Mouse (Mus musculus) kidney, postnatal 0 days (tissue): Measurements from ENCODE around the gene Dysf. TPM values are rescaled to one million over a fixed set of nuclear protein-coding genes. Genes with fewer than 3 reads are reported as not detected.

Experiments
- ATAC-seq: fragments of 200-750 bp; cut with Nextera tagmentation; replicated peaks from 2 replicates; pipeline ENCODE4 v1.8.0; 2017; ENCODE audit warnings: low read depth, moderate number of reproducible peaks, moderate TSS enrichment, moderate library complexity; ENCODE audit not compliant: low FRiP score
- DNase-seq: peaks from one replicate; pipeline ENCODE4 v3.0.0-alpha.2; 2016; ENCODE audit warnings: low spot score
- H3K27ac ChIP-seq: fragments of 300-500 bp; sonication (generic); 2 replicates; pipeline ENCODE4 v1.5.1; 2014; ENCODE audit warnings: mild to moderate bottlenecking
- H3K27me3 ChIP-seq: fragments of 300-500 bp; sonication (generic); 2 replicates; pipeline ENCODE4 v1.6.1; 2014; ENCODE audit warnings: low read length, mixed read lengths; ENCODE audit not compliant: insufficient read depth
- H3K36me3 ChIP-seq: fragments of 300-500 bp; sonication (generic); 2 replicates; pipeline ENCODE4 v1.6.1; 2014; ENCODE audit warnings: low read length, mixed read lengths; ENCODE audit not compliant: insufficient read depth
- H3K4me1 ChIP-seq: fragments of 300-500 bp; sonication (generic); replicated peaks from 2 replicates; pipeline ENCODE4 v1.6.1; 2014; ENCODE audit warnings: antibody characterized with exemption, low read length, mixed read lengths; ENCODE audit not compliant: insufficient read depth
- H3K4me2 ChIP-seq: fragments of 300-500 bp; sonication (generic); 2 replicates; pipeline ENCODE4 v1.6.1; 2014; ENCODE audit warnings: mild to moderate bottlenecking, low read length, moderate library complexity, mixed read lengths
- H3K4me3 ChIP-seq: fragments of 300-500 bp; sonication (generic); replicated peaks from 2 replicates; pipeline ENCODE4 v1.5.1; 2014; ENCODE audit warnings: low read depth, low read length
- H3K9ac ChIP-seq: fragments of 300-500 bp; sonication (generic); 2 replicates; pipeline ENCODE4 v1.6.1; 2014; ENCODE audit warnings: low read depth, low read length
- H3K9me3 ChIP-seq: fragments of 300-500 bp; sonication (generic); replicated peaks from 2 replicates; pipeline ENCODE4 v1.6.1; 2016; ENCODE audit warnings: low read length, inconsistent platforms, mixed read lengths
- CTCF ChIP-seq: IDR thresholded peaks from 2 replicates; pipeline ENCODE4 v1.5.1; 2016; ENCODE audit warnings: antibody characterized with exemption, low read depth, mild to moderate bottlenecking, moderate library complexity
- WGBS: fragments of 180-500 bp; shearing (Covaris S2); extraction: QIAGEN DNeasy Blood & Tissue Kit; methylation state at CpG from one replicate; pipeline ENCODE4 v1.1.7; 2014; 5-methylcytosine and 5-hydroxymethylcytosine counted together
- polyA plus RNA-seq: library from polyadenylated mRNA; unstranded; fragments of >200 nt; fragmentation: Nextera tagmentation; extraction: Ambion mirVana; gene quantifications from 2 replicates; pipeline ENCODE4 v1.2.1, GENCODE M21; 2015

Dysf gene
- polyA plus RNA-seq, 1 experiment from 2014 or later = 12.0 TPM

DNA sequence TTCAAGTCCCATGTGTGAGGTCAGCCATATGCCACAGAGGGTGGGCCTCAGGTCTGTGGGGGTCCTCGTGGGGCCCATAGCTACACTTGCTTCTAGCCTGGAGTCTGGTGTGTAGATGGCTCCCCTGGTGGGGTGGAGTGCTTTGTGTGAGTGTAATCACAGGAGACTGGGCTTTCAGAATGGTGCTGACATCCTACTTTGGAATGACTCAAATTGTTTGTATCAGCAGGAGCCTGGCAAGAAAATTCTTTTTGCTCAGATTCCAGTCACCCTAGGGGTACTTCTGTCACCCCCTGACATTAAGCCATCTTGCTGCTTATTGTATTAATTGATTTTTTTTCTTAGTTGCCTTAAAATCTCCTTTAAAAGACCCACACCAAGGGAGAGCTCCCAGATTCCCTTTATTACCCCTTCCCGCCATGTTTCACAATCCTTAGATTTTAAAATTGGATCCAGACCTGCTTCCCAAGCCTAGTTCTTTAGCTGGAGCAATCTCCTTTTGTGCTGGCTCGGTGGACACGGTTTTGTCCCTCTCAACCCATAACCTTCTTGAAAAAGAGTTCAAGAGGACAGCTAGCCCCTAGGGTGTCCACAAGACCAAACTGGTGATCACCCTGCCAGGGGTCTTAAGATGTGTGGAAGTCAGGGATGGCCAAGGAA, 237.8 kb downstream of the Dysf start:
- H3K9ac ChIP-seq = no peak overlapping the region
- no peak overlapping the region for H3K4me2 ChIP-seq
- H3K9me3 ChIP-seq = no peaks in the 10 kb centered on the region
- no peak overlapping the region for H3K4me3 ChIP-seq
- DNase-seq (no peak), ATAC-seq (no peak)
- no peaks in the 10 kb centered on the region for H3K27me3 ChIP-seq
- H3K4me1 ChIP-seq = no peaks in the 10 kb centered on the region
- no peak overlapping the region for H3K27ac ChIP-seq
- 81% methylated on average over 4 of the region's 4 CpGs for WGBS
- TF ChIP-seq CTCF = no peak
- H3K36me3 ChIP-seq = no peaks in the 10 kb centered on the region

DNA sequence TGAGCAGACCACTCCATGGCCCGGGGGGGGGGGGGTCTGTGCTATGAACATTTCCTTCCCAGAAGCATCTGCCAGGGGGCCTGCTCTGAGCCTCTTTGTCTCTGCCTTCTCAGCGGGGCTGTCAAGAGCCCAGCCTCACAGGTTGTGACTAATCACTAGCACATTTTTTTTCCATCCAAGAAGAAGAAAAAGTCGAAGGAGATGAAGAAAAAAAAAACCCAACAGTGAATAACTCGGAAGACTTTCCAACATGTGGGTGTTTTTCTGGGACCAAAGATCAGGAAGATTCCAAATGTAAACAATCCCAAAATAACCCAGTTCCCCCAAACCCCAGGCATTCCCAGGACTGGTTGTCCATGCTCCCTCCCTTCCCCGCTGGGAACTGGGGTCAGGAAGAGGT, 238.6 kb downstream of the Dysf start:
- Histone ChIP-seq H3K4me1 (no peaks in the 10 kb centered on the region), H3K9me3 (no peaks in the 10 kb centered on the region), H3K27ac (no peak overlapping the region), H3K4me2 (no peak overlapping the region), H3K9ac (no peak overlapping the region), H3K4me3 (no peak overlapping the region), H3K27me3 (no peaks in the 10 kb centered on the region), H3K36me3 (no peaks in the 10 kb centered on the region)
- no peak for TF ChIP-seq CTCF
- no peak for ATAC-seq
- 55% methylated on average over 5 of the region's 5 CpGs for WGBS
- DNase-seq = no peak

Other genes starting within 250 kb of the Dysf start
- 0.17 and 0.33 TPM in 2 replicates for gene Ankrd53, start 245.9 kb upstream of the Dysf start, polyA plus RNA-seq
- 108 TPM in 2 replicates for gene Tex261, start 232.8 kb upstream of the Dysf start, polyA plus RNA-seq
- 56.8 and 60.0 TPM in 2 replicates for gene Nagk, start 213.6 kb upstream of the Dysf start, polyA plus RNA-seq
- gene Paip2b, start 176.8 kb upstream of the Dysf start, polyA plus RNA-seq = 10.8 and 12.1 TPM in 2 replicates
- gene Zfp638, start 141.5 kb upstream of the Dysf start, polyA plus RNA-seq = 44.5 and 49.0 TPM in 2 replicates